Mouse (Mus musculus) ES-Bruce4 (cell line): ENCODE measurements around the gene Lmcd1.

Source experiments
- CTCF ChIP-seq: IDR thresholded peaks from one replicate; pipeline ENCODE4 v1.8.1; 2011; ENCODE audit warnings: low read depth, low read length
- POLR2A ChIP-seq: IDR thresholded peaks from one replicate; pipeline ENCODE4 v1.8.1; 2011; ENCODE audit warnings: low read length; ENCODE audit not compliant: insufficient read depth

DNA sequence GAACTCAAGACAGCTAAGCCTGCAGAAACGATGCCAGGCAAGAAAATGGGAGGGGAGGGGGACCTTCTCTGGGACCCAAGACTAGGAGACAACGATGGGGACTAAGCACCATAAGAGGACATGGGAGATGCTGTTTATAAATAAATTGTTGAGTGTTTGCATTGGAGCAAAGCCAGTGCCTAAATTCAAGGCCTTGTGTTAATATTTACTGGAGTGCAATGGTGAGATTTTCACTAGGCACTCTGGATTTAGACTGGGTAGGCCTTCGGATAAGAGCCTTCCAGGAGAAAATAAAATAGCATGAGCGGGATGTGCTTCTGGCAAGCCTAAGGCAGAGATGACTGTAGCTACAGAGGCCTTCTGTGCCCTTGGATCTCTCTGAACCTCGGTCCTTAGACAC lies 49.4 kb downstream of the Lmcd1 start:
- TF ChIP-seq POLR2A (no peak), CTCF (no peak)
